Mouse (Mus musculus) limb, embryonic 10.5 days (tissue): ENCODE results near the gene March11. TPM values are rescaled to one million over a fixed set of nuclear protein-coding genes. Genes with fewer than 3 reads are reported as not detected.

Experiments
- DNase-seq: peaks from one replicate; pipeline ENCODE4 v3.0.0-alpha.2; 2017; ENCODE audit warnings: low spot score
- H3K27ac ChIP-seq: fragments of 300-500 bp; sonication (generic); 2 replicates; pipeline ENCODE4 v1.5.1; 2016; ENCODE audit warnings: mild to moderate bottlenecking
- H3K27me3 ChIP-seq: fragments of 300-500 bp; sonication (generic); 2 replicates; pipeline ENCODE4 v1.6.1; 2016; ENCODE audit warnings: low read depth, mild to moderate bottlenecking; ENCODE audit not compliant: poor library complexity, severe bottlenecking
- H3K36me3 ChIP-seq: fragments of 300-500 bp; sonication (generic); 2 replicates; pipeline ENCODE4 v1.6.1; 2016; ENCODE audit warnings: mild to moderate bottlenecking, moderate library complexity
- H3K4me1 ChIP-seq: fragments of 300-500 bp; sonication (generic); 2 replicates; pipeline ENCODE4 v1.6.1; 2016
- H3K4me3 ChIP-seq: fragments of 300-500 bp; sonication (generic); 2 replicates; pipeline ENCODE4 v1.5.1; 2016; ENCODE audit warnings: mild to moderate bottlenecking, moderate library complexity
- H3K9me3 ChIP-seq: fragments of 300-500 bp; sonication (generic); replicated peaks from 2 replicates; pipeline ENCODE4 v1.6.1; 2016; ENCODE audit warnings: mild to moderate bottlenecking
- WGBS: fragments of 180-500 bp; shearing (Covaris S2); methylation state at CpG from one replicate; pipeline ENCODE4 v1.1.7; 2016; 5-methylcytosine and 5-hydroxymethylcytosine counted together
- polyA plus RNA-seq: library from polyadenylated mRNA; unstranded; fragments of >200 nt; fragmentation: Nextera tagmentation; extraction: Ambion mirVana; gene quantifications from 2 replicates; pipeline ENCODE4 v1.2.1, GENCODE M21; 2016

March11 gene
- polyA plus RNA-seq, 1 experiment from 2014 or later = 0.24 TPM

GRCm38 (mm10) chr15:26327157-26327556, 18.3 kb downstream of the March11 start:
- no peak for DNase-seq
- no peaks in the 10 kb centered on the region for H3K4me1 ChIP-seq
- no peak overlapping the region for H3K27ac ChIP-seq
- H3K4me3 ChIP-seq = no peak overlapping the region
- no peaks in the 10 kb centered on the region for H3K9me3 ChIP-seq
- no peaks in the 10 kb centered on the region for H3K27me3 ChIP-seq
- H3K36me3 ChIP-seq = no peaks in the 10 kb centered on the region
- WGBS = 83% methylated on average over 1 of the region's 1 CpGs

GRCm38 (mm10) chr15:26335791-26336190, 26.9 kb downstream of the March11 start:
- Histone ChIP-seq H3K27me3 (no peaks in the 10 kb centered on the region), H3K9me3 (no peaks in the 10 kb centered on the region), H3K4me1 (no peaks in the 10 kb centered on the region), H3K4me3 (no peak overlapping the region), H3K36me3 (no peaks in the 10 kb centered on the region), H3K27ac (no peak overlapping the region)
- no peak for DNase-seq
- WGBS = 94% methylated on average over 3 of the region's 3 CpGs

GRCm38 (mm10) chr15:26337775-26338174, 28.9 kb downstream of the March11 start:
- no peaks in the 10 kb centered on the region for H3K4me1 ChIP-seq
- H3K9me3 ChIP-seq = no peaks in the 10 kb centered on the region
- WGBS = 88% methylated on average over 2 of the region's 2 CpGs
- no peak for DNase-seq
- H3K27me3 ChIP-seq = no peaks in the 10 kb centered on the region
- H3K36me3 ChIP-seq = no peaks in the 10 kb centered on the region
- H3K27ac ChIP-seq = no peak overlapping the region
- no peak overlapping the region for H3K4me3 ChIP-seq

GRCm38 (mm10) chr15:26338343-26338742, 29.5 kb downstream of the March11 start:
- H3K27me3 ChIP-seq = no peaks in the 10 kb centered on the region
- H3K36me3 ChIP-seq = no peaks in the 10 kb centered on the region
- WGBS = 85% methylated on average over 4 of the region's 4 CpGs
- DNase-seq = no peak
- H3K27ac ChIP-seq = no peak overlapping the region
- H3K4me3 ChIP-seq = no peak overlapping the region
- H3K4me1 ChIP-seq = no peaks in the 10 kb centered on the region
- H3K9me3 ChIP-seq = no peaks in the 10 kb centered on the region

GRCm38 (mm10) chr15:26340490-26340889, 31.6 kb downstream of the March11 start:
- DNase-seq = no peak
- Histone ChIP-seq H3K4me1 (no peaks in the 10 kb centered on the region), H3K36me3 (no peaks in the 10 kb centered on the region), H3K9me3 (no peaks in the 10 kb centered on the region), H3K27ac (no peak overlapping the region), H3K4me3 (no peak overlapping the region), H3K27me3 (no peaks in the 10 kb centered on the region)
- 85% methylated on average over 11 of the region's 11 CpGs for WGBS

- H3K27ac ChIP-seq = no peak overlapping the region
- H3K9me3 ChIP-seq = no peaks in the 10 kb centered on the region
- WGBS = 91% methylated on average over 6 of the region's 6 CpGs
- no peak overlapping the region for H3K4me3 ChIP-seq
- DNase-seq = no peak
- no peaks in the 10 kb centered on the region for H3K27me3 ChIP-seq
- H3K4me1 ChIP-seq = no peaks in the 10 kb centered on the region
- H3K36me3 ChIP-seq = no peaks in the 10 kb centered on the region
Measured at GRCm38 (mm10) chr15:26340966-26341365, 32.1 kb downstream of the March11 start.

- Histone ChIP-seq H3K4me3 (no peak overlapping the region), H3K27me3 (no peaks in the 10 kb centered on the region), H3K9me3 (no peaks in the 10 kb centered on the region), H3K27ac (no peak overlapping the region), H3K36me3 (no peaks in the 10 kb centered on the region), H3K4me1 (no peaks in the 10 kb centered on the region)
- no peak for DNase-seq
- 93% methylated on average over 5 of the region's 5 CpGs for WGBS
Measured at GRCm38 (mm10) chr15:26344329-26344728, 35.5 kb downstream of the March11 start.

- Histone ChIP-seq H3K27me3 (no peaks in the 10 kb centered on the region), H3K36me3 (no peaks in the 10 kb centered on the region), H3K4me1 (no peaks in the 10 kb centered on the region), H3K27ac (no peak overlapping the region), H3K4me3 (no peak overlapping the region), H3K9me3 (no peaks in the 10 kb centered on the region)
- DNase-seq = no peak
Measured at GRCm38 (mm10) chr15:26353656-26354055, 44.8 kb downstream of the March11 start.

GRCm38 (mm10) chr15:26365344-26365743, 56.5 kb downstream of the March11 start:
- 35% methylated on average over 7 of the region's 7 CpGs for WGBS
- H3K4me3 ChIP-seq = no peak overlapping the region
- H3K9me3 ChIP-seq = no peaks in the 10 kb centered on the region
- H3K27ac ChIP-seq = no peak overlapping the region
- no peaks in the 10 kb centered on the region for H3K36me3 ChIP-seq
- H3K27me3 ChIP-seq = no peaks in the 10 kb centered on the region
- peaks cover 3% of the 10 kb centered on the region for H3K4me1 ChIP-seq
- DNase-seq = no peak

GRCm38 (mm10) chr15:26366511-26366910, 57.7 kb downstream of the March11 start:
- no peaks in the 10 kb centered on the region for H3K27me3 ChIP-seq
- 88% methylated on average over 5 of the region's 5 CpGs for WGBS
- no peak overlapping the region for H3K27ac ChIP-seq
- DNase-seq = no peak
- no peak overlapping the region for H3K4me3 ChIP-seq
- no peaks in the 10 kb centered on the region for H3K36me3 ChIP-seq
- H3K4me1 ChIP-seq = peaks cover 3% of the 10 kb centered on the region
- H3K9me3 ChIP-seq = no peaks in the 10 kb centered on the region

- Histone ChIP-seq H3K27me3 (no peaks in the 10 kb centered on the region), H3K36me3 (no peaks in the 10 kb centered on the region), H3K4me1 (no peaks in the 10 kb centered on the region), H3K27ac (no peak overlapping the region), H3K9me3 (no peaks in the 10 kb centered on the region), H3K4me3 (no peak overlapping the region)
- DNase-seq = no peak
- 91% methylated on average over 5 of the region's 5 CpGs for WGBS
Measured at GRCm38 (mm10) chr15:26373759-26374158, 64.9 kb downstream of the March11 start.

- WGBS = 86% methylated on average over 2 of the region's 2 CpGs
- H3K4me1 ChIP-seq = no peaks in the 10 kb centered on the region
- H3K9me3 ChIP-seq = no peaks in the 10 kb centered on the region
- no peaks in the 10 kb centered on the region for H3K27me3 ChIP-seq
- H3K4me3 ChIP-seq = no peak overlapping the region
- no peak overlapping the region for H3K27ac ChIP-seq
- DNase-seq = no peak
- H3K36me3 ChIP-seq = no peaks in the 10 kb centered on the region
Measured at GRCm38 (mm10) chr15:26374232-26374631, 65.4 kb downstream of the March11 start.

GRCm38 (mm10) chr15:26374946-26375345, 66.1 kb downstream of the March11 start:
- H3K27me3 ChIP-seq = no peaks in the 10 kb centered on the region
- no peak overlapping the region for H3K4me3 ChIP-seq
- H3K4me1 ChIP-seq = no peaks in the 10 kb centered on the region
- DNase-seq = no peak
- no peaks in the 10 kb centered on the region for H3K9me3 ChIP-seq
- no peak overlapping the region for H3K27ac ChIP-seq
- WGBS = 90% methylated on average over 3 of the region's 3 CpGs
- H3K36me3 ChIP-seq = no peaks in the 10 kb centered on the region

GRCm38 (mm10) chr15:26377355-26377754, 68.5 kb downstream of the March11 start:
- no peak for DNase-seq
- H3K4me1 ChIP-seq = no peaks in the 10 kb centered on the region
- no peaks in the 10 kb centered on the region for H3K9me3 ChIP-seq
- H3K27ac ChIP-seq = no peak overlapping the region
- no peaks in the 10 kb centered on the region for H3K27me3 ChIP-seq
- H3K36me3 ChIP-seq = no peaks in the 10 kb centered on the region
- H3K4me3 ChIP-seq = no peak overlapping the region
- WGBS = 73% methylated on average over 2 of the region's 2 CpGs
